Mouse (Mus musculus) C2C12 (cell line): ENCODE data around the gene Nsmce3. TPM values are rescaled to one million over a fixed set of nuclear protein-coding genes. Genes with fewer than 3 reads are reported as not detected.

Source experiments
- H3K27me3 ChIP-seq: one replicate; pipeline ENCODE4 v1.6.1; 2011; ENCODE audit not compliant: control insufficient read depth, insufficient read depth, insufficient read length
- H3K36me3 ChIP-seq: one replicate; pipeline ENCODE4 v1.6.1; 2011; ENCODE audit not compliant: control insufficient read depth, insufficient read depth
- H3K4me3 ChIP-seq: one replicate; pipeline ENCODE4 v1.5.1; 2011; ENCODE audit warnings: mild to moderate bottlenecking, control low read depth; ENCODE audit not compliant: poor library complexity, insufficient read depth, severe bottlenecking
- H3K79me2 ChIP-seq: one replicate; pipeline ENCODE4 v1.6.1; 2011; ENCODE audit not compliant: control insufficient read depth, insufficient read depth
- H3K79me3 ChIP-seq: one replicate; pipeline ENCODE4 v1.6.1; 2011; ENCODE audit warnings: low read depth, control low read depth
- H3ac ChIP-seq: one replicate; pipeline ENCODE3; 2011; ENCODE audit warnings: low read depth; ENCODE audit not compliant: control insufficient read depth, insufficient read length
- CEBPB ChIP-seq: IDR thresholded peaks from one replicate; pipeline ENCODE4 v1.6.1; 2011; ENCODE audit warnings: low read depth, mild to moderate bottlenecking, control low read depth, moderate library complexity
- CTCF ChIP-seq: IDR thresholded peaks from one replicate; pipeline ENCODE4 v1.5.1; 2011; ENCODE audit not compliant: control insufficient read depth, insufficient read depth, insufficient read length
- FOSL1 ChIP-seq: IDR thresholded peaks from one replicate; pipeline ENCODE4 v1.8.0; 2011; ENCODE audit warnings: mild to moderate bottlenecking, low read length; ENCODE audit not compliant: poor library complexity, insufficient read depth, severe bottlenecking
- MAX ChIP-seq: IDR thresholded peaks from one replicate; pipeline ENCODE4 v1.6.1; 2011; ENCODE audit warnings: mild to moderate bottlenecking, control low read depth
- MYOD1 ChIP-seq: IDR thresholded peaks from one replicate; pipeline ENCODE4 v1.6.1; 2011; ENCODE audit warnings: low read depth; ENCODE audit not compliant: control insufficient read depth, insufficient read length
- MYOG ChIP-seq: IDR thresholded peaks from one replicate; pipeline ENCODE4 v1.6.1; 2011; ENCODE audit not compliant: control insufficient read depth, insufficient read length; ENCODE audit errors: extremely low read depth
- USF1 ChIP-seq: IDR thresholded peaks from one replicate; pipeline ENCODE4 v1.6.1; 2011; ENCODE audit warnings: low read depth, mild to moderate bottlenecking, control low read depth, moderate library complexity
- polyA plus RNA-seq: library from polyadenylated mRNA; unstranded; fragments of >200 nt; fragmentation: generic; extraction: Trizol; gene quantifications from one replicate; pipeline ENCODE4 v1.2.1, GENCODE M21; 2012; ENCODE audit warnings: missing spikeins

Gene Nsmce3
- polyA plus RNA-seq, 1 experiment, result 5.9 TPM

GRCm38 (mm10) chr7:64891139-64891538 is 18.3 kb upstream of the Nsmce3 start:
- H3K79me2 ChIP-seq, result no peaks in the 10 kb centered on the region
- H3K27me3 ChIP-seq, result no peaks in the 10 kb centered on the region
- TF ChIP-seq CEBPB, result no peak
- no peak for TF ChIP-seq USF1
- no peak for TF ChIP-seq CTCF
- no peak for TF ChIP-seq MYOD1
- no peak for TF ChIP-seq MAX
- TF ChIP-seq MYOG, result no peak
- TF ChIP-seq FOSL1, result no peak
- H3K36me3 ChIP-seq, result no peaks in the 10 kb centered on the region
- no peaks in the 10 kb centered on the region for H3K79me3 ChIP-seq
- no peak overlapping the region for H3ac ChIP-seq
- no peak overlapping the region for H3K4me3 ChIP-seq

GRCm38 (mm10) chr7:64889919-64890318 is 17.1 kb upstream of the Nsmce3 start:
- Histone ChIP-seq H3K27me3 (no peaks in the 10 kb centered on the region), H3K36me3 (no peaks in the 10 kb centered on the region), H3ac (no peak overlapping the region), H3K79me3 (no peaks in the 10 kb centered on the region), H3K79me2 (no peaks in the 10 kb centered on the region), H3K4me3 (no peak overlapping the region)
- TF ChIP-seq USF1 (no peak), MYOG (no peak), MYOD1 (no peak), CTCF (no peak), CEBPB (no peak), MAX (no peak), FOSL1 (no peak)

- TF ChIP-seq CEBPB (no peak), MYOD1 (no peak)
Measured at GRCm38 (mm10) chr7:64884187-64884862, 11.5 kb upstream of the Nsmce3 start.

GRCm38 (mm10) chr7:64882243-64882642 is 9.4 kb upstream of the Nsmce3 start:
- H3K36me3 ChIP-seq, result no peaks in the 10 kb centered on the region
- no peaks in the 10 kb centered on the region for H3K79me3 ChIP-seq
- H3K27me3 ChIP-seq, result no peaks in the 10 kb centered on the region
- no peaks in the 10 kb centered on the region for H3K79me2 ChIP-seq
- no peak overlapping the region for H3K4me3 ChIP-seq
- no peak for TF ChIP-seq FOSL1
- TF ChIP-seq USF1, result no peak
- TF ChIP-seq MAX, result no peak
- no peak for TF ChIP-seq MYOG
- no peak for TF ChIP-seq CTCF
- no peak for TF ChIP-seq CEBPB
- TF ChIP-seq MYOD1, result no peak
- no peak overlapping the region for H3ac ChIP-seq

More at GRCm38 (mm10) chr7:64884187-64884862, 11.5 kb upstream of the Nsmce3 start:
- Histone ChIP-seq H3K79me2 (no peaks in the 10 kb centered on the region), H3K79me3 (no peaks in the 10 kb centered on the region), H3K27me3 (no peaks in the 10 kb centered on the region), H3ac (no peak overlapping the region), H3K4me3 (no peak overlapping the region), H3K36me3 (no peaks in the 10 kb centered on the region)

- Histone ChIP-seq H3K36me3 (no peaks in the 10 kb centered on the region), H3K27me3 (no peaks in the 10 kb centered on the region), H3ac (no peak overlapping the region), H3K4me3 (no peak overlapping the region), H3K79me3 (no peaks in the 10 kb centered on the region), H3K79me2 (no peaks in the 10 kb centered on the region)
- TF ChIP-seq CTCF (no peak), MYOD1 (no peak), MAX (no peak), FOSL1 (no peak), MYOG (no peak), CEBPB (no peak), USF1 (no peak)
Measured at GRCm38 (mm10) chr7:64881387-64881786, 8.6 kb upstream of the Nsmce3 start.

- Histone ChIP-seq H3K36me3 (no peaks in the 10 kb centered on the region), H3K79me3 (no peaks in the 10 kb centered on the region), H3K27me3 (no peaks in the 10 kb centered on the region), H3ac (no peak overlapping the region), H3K4me3 (no peak overlapping the region), H3K79me2 (no peaks in the 10 kb centered on the region)
- TF ChIP-seq MYOG, result no peak
- no peak for TF ChIP-seq MAX
- TF ChIP-seq CTCF, result no peak
- no peak for TF ChIP-seq FOSL1
- no peak for TF ChIP-seq USF1
- TF ChIP-seq CEBPB, result no peak
- TF ChIP-seq MYOD1, result no peak
Measured at GRCm38 (mm10) chr7:64880415-64880814, 7.6 kb upstream of the Nsmce3 start.
